Mouse (Mus musculus): ENCODE results near the gene Ubl3.

Ubl3 gene

DNA sequence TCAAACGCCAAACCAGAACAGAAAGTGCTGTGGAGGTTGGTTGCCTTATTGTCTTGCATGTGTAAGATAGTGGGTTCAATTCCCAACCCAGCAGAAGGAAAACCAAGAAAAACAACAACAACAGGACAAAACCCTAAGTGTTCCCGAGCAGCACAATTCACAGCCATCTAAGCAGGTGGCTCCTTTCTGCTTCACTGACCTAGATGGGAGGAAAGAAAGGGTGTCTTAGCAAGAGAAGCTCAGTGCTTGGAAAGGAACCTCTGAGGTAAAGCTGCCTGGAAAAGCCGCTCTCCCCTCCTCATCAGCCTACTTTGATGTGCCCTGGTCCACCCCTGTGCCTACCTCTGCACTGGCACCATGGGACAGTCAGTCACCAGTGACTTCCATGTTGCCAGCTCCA is 70.8 kb downstream of the Ubl3 start:
- DNase-seq (ENCODE audit: low spot score in 2 of 2): no peak

DNA sequence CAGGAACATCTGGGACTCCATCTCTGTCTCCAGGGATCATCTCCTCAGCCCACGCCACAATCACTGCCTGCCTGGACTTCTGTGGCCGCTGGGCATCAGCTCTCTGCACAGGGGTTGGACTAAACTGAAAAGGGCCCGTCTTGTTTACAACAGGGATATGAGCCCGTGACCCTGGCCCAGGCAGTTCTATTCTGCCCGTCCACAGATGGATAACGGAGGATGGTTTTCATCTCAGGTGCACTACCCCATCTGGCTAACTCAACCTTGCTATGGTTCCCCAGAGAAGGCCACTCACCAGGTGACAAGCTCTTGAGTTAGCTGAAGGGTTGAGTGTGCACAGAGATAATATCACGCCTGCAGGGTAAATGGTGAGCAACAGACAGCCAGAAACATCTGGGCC is 78.2 kb downstream of the Ubl3 start:
- DNase-seq (ENCODE audit: low spot score in 2 of 2): no peak

DNA sequence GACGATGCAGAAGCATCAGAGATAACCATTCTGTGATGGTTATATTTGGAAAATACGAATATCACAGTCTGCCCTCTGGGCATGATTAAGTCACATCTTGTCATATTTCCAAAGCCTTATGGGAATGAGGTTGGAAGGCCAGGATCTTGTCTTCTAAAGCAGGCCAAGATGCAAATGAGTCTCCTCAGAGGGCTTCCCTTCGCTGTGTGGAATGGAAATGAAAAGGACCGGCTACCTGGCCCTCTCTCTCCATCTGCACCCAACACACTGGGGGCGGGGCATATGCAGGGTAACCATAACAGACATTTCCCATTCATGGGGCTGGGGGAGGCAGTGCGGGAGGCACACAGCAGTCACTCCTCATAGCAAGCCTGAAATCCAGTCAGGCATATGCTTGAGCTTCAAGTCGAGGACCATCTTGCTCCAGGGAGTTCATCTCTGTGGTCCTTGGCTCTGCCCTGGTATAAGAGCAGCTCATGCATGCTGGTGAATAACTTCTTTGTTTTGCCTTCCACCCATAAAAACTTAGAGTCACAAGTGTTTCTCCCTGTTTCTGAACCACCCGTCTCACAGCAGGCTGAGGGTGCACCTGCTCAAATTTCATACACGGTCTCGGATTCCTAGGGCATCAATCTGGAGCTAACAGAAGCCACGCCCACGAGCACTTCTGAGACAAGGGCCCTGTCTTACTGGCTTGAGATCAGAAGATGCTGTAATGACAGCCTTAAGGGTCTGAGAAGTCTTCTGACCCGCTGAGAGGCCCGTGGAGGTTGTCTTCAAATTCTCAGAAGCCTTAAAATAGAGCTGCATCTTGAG is 83.8 kb downstream of the Ubl3 start:
- DNase-seq (ENCODE audit: low spot score in 2 of 2): no peak

DNA sequence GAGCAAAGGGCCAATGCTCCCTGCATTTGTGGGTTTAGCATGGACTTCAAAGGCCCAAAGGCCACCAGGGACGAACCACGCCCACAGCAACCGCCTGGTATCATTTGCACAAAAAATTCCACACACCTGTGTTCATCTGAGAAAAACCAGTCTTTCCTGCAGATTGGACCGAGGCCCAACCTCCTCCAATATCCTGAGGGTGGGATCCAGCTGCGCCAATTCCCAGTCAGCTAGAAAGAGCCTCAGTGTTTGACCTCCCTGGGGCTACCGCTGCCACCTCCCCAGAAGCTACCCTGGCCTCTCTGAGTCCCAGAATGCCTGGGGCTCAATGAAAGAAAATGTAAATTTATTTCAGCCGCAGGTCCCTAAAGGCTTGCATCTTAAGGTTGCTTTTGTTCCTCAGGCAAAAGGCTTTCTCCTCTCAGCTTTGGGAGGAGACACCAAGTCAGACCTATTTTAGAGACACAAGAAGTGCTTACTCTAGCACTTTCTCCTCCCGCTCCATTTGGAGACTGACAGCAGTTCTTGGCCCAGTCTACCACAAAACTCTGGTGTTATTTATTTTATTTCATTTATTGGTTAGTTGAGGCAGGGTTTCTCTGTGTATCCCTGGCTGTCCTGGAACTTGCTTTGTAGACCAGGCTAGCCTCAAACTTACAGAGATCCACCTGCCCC is 85.5 kb downstream of the Ubl3 start:
- DNase-seq (ENCODE audit: low spot score in 2 of 2): no peak

DNA sequence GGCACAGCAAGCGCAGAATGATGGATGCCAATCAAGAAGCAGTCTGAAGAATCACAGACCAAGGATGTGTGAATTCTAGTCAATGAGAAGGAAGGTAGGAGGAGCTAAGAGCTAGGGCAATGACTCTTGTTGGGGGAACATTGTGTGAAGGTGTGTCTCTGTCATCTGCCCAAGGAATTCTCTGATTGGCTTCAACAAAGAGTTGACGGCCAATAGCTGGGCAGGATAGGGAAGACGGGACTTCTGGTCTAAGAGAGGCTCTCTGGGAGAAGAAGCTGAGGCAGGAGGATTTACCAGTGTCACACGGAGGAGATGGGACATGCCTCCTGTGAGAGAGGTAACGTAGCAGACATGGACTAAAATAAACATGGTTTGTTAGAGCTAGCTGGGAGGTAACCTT is 86.5 kb downstream of the Ubl3 start:
- no peak for DNase-seq (ENCODE audit: low spot score in 2 of 2)

DNA sequence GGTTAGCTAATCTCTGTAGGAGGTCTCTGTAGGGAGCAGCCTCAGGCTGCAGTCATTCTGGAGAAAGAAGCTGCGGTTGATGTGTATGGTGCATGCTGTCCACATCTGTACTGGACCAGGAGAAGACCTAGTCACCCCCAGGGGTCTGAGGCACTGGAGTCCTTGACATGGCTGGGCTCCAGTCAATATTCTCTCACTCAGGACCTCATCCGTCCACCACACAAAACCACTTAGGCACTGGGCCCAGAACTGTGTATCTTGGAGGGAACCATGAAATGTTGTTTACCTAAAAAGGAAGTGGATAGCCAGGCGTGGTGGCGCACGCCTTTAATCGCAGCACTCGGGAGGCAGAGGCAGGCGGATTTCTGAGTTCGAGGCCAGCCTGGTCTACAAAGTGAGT is 87.5 kb downstream of the Ubl3 start:
- DNase-seq (ENCODE audit: low spot score in 2 of 2): no peak

DNA sequence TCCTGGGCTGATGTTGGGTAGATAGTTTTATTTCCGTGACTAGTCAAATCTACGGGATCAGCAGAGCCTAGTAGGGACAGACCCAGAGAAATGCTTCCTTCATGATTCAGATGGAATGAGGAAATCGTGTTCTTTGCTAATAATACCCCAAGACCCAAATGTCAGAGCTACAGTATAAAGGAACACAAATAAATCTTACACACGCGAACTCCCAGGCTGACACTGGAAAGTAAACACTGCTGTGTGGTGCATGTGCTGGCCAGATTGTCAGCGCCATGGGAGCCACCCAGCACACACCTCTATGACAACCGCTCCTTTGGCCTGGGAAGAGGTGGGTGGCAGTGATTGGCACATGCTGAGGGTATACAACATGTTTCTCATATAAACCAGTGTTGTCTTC is 88.1 kb downstream of the Ubl3 start:
- no peak for DNase-seq (ENCODE audit: low spot score in 2 of 2)

DNA sequence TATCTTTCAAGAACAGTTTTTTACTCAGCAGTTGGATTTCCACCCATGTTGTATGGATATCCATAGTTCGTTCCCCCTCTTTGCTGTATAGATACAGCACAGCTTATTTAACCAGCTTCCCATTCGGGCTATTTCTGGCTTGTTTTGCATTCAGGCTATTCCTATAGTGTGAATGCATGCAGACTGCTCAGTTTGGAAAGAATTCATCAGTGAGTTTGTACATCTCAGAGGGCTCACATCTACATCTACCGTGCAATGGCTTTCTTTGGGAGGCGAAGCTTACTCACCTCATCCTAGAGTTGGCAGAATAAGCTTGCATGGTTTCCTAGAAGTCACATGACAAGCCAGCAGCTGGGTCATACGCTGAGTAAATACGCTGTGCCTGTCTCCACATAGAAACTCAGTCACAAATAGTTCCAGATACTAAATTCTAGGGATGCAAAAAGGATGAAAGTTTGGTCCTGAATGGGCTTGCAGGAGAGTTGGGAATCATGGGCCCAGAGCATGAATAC is 88.8 kb downstream of the Ubl3 start:
- no peak for DNase-seq (ENCODE audit: low spot score in 2 of 2)

All from natural killer cell, adult 2 months (primary cell).